Comparison of ENCODE assay signal across 28 mouse cellular contexts in genomic region chr4:132234710-132235109, GRCm38 (mm10).
"Had no signal": no experiment of that assay in that cellular context is flagged by ENCODE, and none has a peak within 500 bp of the region (broad histone marks: within the 10 kb centered on the region; RNA-seq: fewer than 3 reads in every experiment).

No protein-coding gene starts in this region.

- H3K4me3 ChIP-seq: embryonic facial prominence, embryonic 10.5 days; embryonic facial prominence, embryonic 12.5 days; embryonic facial prominence, embryonic 13.5 days; embryonic facial prominence, embryonic 15.5 days; erythroblast, embryonic 14.5 days; forebrain, embryonic 10.5 days; forebrain, embryonic 12.5 days; forebrain, embryonic 13.5 days; forebrain, embryonic 15.5 days; gastrocnemius, adult 2 months had no signal

- H3K4me1 ChIP-seq: embryonic facial prominence, embryonic 10.5 days; embryonic facial prominence, embryonic 12.5 days; embryonic facial prominence, embryonic 13.5 days; embryonic facial prominence, embryonic 15.5 days; forebrain, embryonic 10.5 days; forebrain, embryonic 12.5 days; forebrain, embryonic 13.5 days; forebrain, embryonic 15.5 days had no signal

- H3K9me3 ChIP-seq: embryonic facial prominence, embryonic 10.5 days; embryonic facial prominence, embryonic 12.5 days; embryonic facial prominence, embryonic 13.5 days; embryonic facial prominence, embryonic 15.5 days; forebrain, embryonic 10.5 days; forebrain, embryonic 12.5 days; forebrain, embryonic 13.5 days; forebrain, embryonic 15.5 days had no signal

- H3K27me3 ChIP-seq: embryonic facial prominence, embryonic 12.5 days; embryonic facial prominence, embryonic 13.5 days; embryonic facial prominence, embryonic 15.5 days; forebrain, embryonic 12.5 days; forebrain, embryonic 13.5 days; forebrain, embryonic 15.5 days had no signal

- DNase-seq: cerebellum, adult 2 months; cerebellum, adult 8-10 months; cerebellum, adult 9-10 months; cerebellum, adult 9-11 months; cerebellum, postnatal 10 days; cerebellum, postnatal 14 days; cerebellum, postnatal 25 days; cerebellum, postnatal 36 days; embryo, embryonic 11 days; forebrain, postnatal 0 days; gastrocnemius, adult 2 months; gastrocnemius, postnatal 10 days; gastrocnemius, postnatal 14 days; gastrocnemius, postnatal 25 days; gastrocnemius, postnatal 36 days; heart, adult 11 months; heart, adult 18-20 months had no signal

- ATAC-seq: forebrain, embryonic 13.5 days; forebrain, embryonic 14.5 days; forebrain, embryonic 15.5 days; forebrain, embryonic 16.5 days; forebrain, postnatal 0 days had no signal

- H3K4me2 ChIP-seq: embryonic facial prominence, embryonic 12.5 days; embryonic facial prominence, embryonic 13.5 days; embryonic facial prominence, embryonic 15.5 days; forebrain, embryonic 12.5 days; forebrain, embryonic 13.5 days; forebrain, embryonic 15.5 days had no signal

- H3K9ac ChIP-seq: embryonic facial prominence, embryonic 12.5 days; embryonic facial prominence, embryonic 13.5 days; embryonic facial prominence, embryonic 15.5 days; forebrain, embryonic 12.5 days; forebrain, embryonic 13.5 days; forebrain, embryonic 15.5 days; forebrain, postnatal 0 days had no signal

- H3K27ac ChIP-seq: embryonic facial prominence, embryonic 10.5 days; embryonic facial prominence, embryonic 12.5 days; embryonic facial prominence, embryonic 13.5 days; embryonic facial prominence, embryonic 15.5 days; forebrain, embryonic 10.5 days; forebrain, embryonic 12.5 days; forebrain, embryonic 13.5 days; forebrain, embryonic 15.5 days; gastrocnemius, adult 2 months had no signal
